Mouse (Mus musculus) brain, embryonic 14.5 days (tissue): ENCODE results near the gene Lancl1. TPM values are rescaled to one million over a fixed set of nuclear protein-coding genes. Genes with fewer than 3 reads are reported as not detected.

Experiments
- DNase-seq: peaks from one replicate; pipeline ENCODE4 v3.0.0-alpha.2; 2011; ENCODE audit warnings: low read depth
- CTCF ChIP-seq: fragments of 200-500 bp; IDR thresholded peaks from 2 replicates; pipeline ENCODE4 v1.5.1; 2012; ENCODE audit warnings: inconsistent platforms, mild to moderate bottlenecking, moderate library complexity, borderline replicate concordance; ENCODE audit not compliant: insufficient read depth, insufficient read length; ENCODE audit errors: extremely low read depth
- POLR2A ChIP-seq: fragments of 200-500 bp; IDR thresholded peaks from 2 replicates; pipeline ENCODE4 v1.6.1; 2012; ENCODE audit warnings: mild to moderate bottlenecking, inconsistent platforms, borderline replicate concordance; ENCODE audit not compliant: poor library complexity, insufficient read depth, insufficient read length, severe bottlenecking; ENCODE audit errors: extremely low read depth
- polyA plus RNA-seq: library from polyadenylated mRNA; depleted of rRNA; stranded (reverse); fragments of >200 nt; gene quantifications from 2 replicates; pipeline ENCODE4 v1.2.3, GENCODE M21; 2012; rRNA removed

Lancl1 gene
- polyA plus RNA-seq: 152 and 247 TPM in 2 replicates

DNA sequence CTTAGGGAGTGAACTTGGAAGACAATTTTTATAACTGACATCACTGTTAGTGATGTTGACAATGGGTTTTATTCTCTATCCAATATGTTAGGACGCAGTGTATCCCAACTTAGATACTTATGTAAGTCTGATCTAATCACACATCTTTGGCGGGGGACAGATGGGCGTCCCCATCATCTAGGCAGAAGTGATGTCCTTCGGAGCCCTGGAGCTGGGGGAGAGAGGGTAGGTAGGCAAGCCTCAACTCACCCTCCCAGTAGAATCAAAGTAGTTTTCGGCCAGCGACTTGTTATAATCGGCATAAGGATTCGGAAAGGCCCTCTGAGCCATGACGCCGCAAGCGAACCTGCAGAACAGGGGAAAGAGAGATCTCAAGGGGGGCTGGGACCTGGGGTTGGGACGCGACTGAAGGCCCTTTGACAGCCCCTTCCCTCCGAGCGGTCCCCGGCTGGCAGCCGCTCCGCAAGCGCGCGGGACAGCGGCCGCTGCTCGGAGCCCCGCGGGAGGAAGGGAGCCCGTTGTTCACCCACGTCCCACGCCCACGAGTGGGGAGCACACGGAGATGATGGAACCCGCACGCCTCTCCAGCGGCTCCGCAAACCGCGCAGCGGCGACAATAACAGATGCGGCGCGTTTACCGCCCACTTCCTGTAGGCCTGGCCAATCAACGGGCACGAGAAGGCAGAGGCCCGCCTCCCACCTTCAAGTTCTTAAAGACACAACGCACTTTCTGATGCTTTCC lies at the start of gene Lancl1:
Gene Lancl1 (minus strand): TSS at position 627 of the 742 bp plus-strand sequence.
- peak; percentile 80; the same call in 1 of the 2 replicates for TF ChIP-seq POLR2A
- no peak for TF ChIP-seq CTCF
- peak; percentile 97 for DNase-seq

DNA sequence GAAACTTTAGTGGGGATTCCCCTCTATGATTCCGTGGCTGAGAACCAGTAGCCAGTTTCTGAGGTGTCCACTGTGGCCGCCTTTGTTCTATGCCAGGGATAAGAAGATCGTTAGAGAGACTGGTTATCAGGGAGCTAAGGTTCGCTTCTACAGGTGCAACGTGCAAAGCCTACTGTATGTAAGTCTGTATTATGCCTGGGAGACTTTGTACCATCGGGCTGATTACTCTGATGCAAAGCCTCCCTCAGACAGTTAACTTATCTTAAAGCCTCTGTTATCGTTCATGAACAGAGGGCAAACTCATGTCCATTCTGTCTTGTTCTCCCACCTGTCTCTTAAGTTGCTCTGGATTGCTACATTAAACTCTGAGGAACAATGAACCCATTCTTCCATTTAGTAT lies 40.5 kb upstream of the Lancl1 start:
- DNase-seq: no peak
- TF ChIP-seq POLR2A: no peak
- TF ChIP-seq CTCF: no peak

GRCm38 (mm10) chr1:67078666-67079065 lies 40.0 kb upstream of the Lancl1 start:
- TF ChIP-seq POLR2A (no peak), CTCF (no peak)
- DNase-seq: no peak

GRCm38 (mm10) chr1:67077739-67078138 lies 39.1 kb upstream of the Lancl1 start:
- TF ChIP-seq CTCF: no peak
- no peak for TF ChIP-seq POLR2A

GRCm38 (mm10) chr1:67067561-67067960 lies 28.9 kb upstream of the Lancl1 start:
- TF ChIP-seq POLR2A (no peak), CTCF (no peak)
- no peak for DNase-seq

More at GRCm38 (mm10) chr1:67077739-67078138, 39.1 kb upstream of the Lancl1 start:
- DNase-seq: no peak

GRCm38 (mm10) chr1:67065347-67066270 lies 26.9 kb upstream of the Lancl1 start:
- DNase-seq: no peak
- TF ChIP-seq POLR2A: no peak
- no peak for TF ChIP-seq CTCF

- DNase-seq: peak; percentile 92
- TF ChIP-seq POLR2A (no peak), CTCF (peak; percentile 87)
These were observed 22.9 kb upstream of the Lancl1 start for GRCm38 (mm10) chr1:67061456-67062085.

DNA sequence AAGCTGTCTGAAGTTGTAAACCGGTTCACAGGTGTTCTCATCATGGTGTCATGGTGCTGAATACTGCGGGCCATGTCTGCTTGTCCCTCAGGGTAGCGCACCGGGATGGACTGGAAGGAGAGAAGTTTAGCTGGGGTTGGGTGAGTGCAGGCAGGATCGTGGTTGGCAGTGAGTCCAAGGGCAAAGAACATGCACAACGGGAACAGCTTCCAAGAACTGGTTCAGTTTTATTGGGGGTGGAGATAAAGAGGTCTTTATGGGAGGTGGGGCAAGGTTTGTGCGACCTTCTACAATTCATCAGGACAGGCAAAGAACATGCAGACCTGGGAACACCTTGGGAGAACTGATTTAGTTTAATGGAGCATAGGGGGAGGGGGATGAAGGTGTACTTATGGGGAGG lies 17.1 kb upstream of the Lancl1 start:
- no peak for DNase-seq
- TF ChIP-seq POLR2A: no peak
- TF ChIP-seq CTCF: no peak

- TF ChIP-seq POLR2A: no peak
- no peak for TF ChIP-seq CTCF
- DNase-seq: peak; percentile 57
These were observed 14.0 kb upstream of the Lancl1 start for GRCm38 (mm10) chr1:67052721-67053120.

GRCm38 (mm10) chr1:67049600-67049999 lies 10.9 kb upstream of the Lancl1 start:
- TF ChIP-seq POLR2A (no peak), CTCF (no peak)
- no peak for DNase-seq

GRCm38 (mm10) chr1:67048696-67049095 lies 10.0 kb upstream of the Lancl1 start:
- no peak for DNase-seq
- no peak for TF ChIP-seq POLR2A
- no peak for TF ChIP-seq CTCF

DNA sequence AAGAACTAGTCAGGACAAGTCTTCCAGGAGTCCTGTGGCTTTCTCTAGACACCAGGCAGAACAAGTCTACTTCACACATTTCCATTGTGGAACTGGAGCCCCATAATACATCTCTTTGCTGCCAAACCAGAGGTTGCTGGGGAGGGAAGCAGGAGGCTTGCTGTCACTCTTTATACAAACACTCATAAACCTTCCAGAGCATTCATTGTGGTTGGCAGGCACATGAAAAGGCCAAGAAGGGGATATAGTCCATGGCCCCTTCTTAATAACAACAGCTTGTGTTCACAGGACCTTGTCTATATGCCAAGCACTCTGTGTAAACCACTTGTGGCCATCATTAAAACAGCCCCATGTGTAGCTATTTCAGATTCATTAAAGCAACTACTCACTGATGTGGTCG lies 6.4 kb upstream of the Lancl1 start:
- DNase-seq: no peak
- TF ChIP-seq POLR2A: no peak
- no peak for TF ChIP-seq CTCF
